Mouse (Mus musculus) heart, adult 9 months (tissue): ENCODE measurements around the gene Zscan10.
A peak's percentile ranks its signal among the peaks of the same experiment; 100 is the strongest.

Experiments used
- DNase-seq, 2 experiments: peaks; one replicate each; pipeline ENCODE4 v3.0.0; 2022; ENCODE audit warnings: low spot score in 2 of 2

The Zscan10 gene

GRCm38 (mm10) chr17:23600641-23601622, at the start of gene Zscan10:
Gene Zscan10, plus strand, starts transcription at chr17:23600856.
- DNase-seq, result no peak

GRCm38 (mm10) chr17:23550856-23551255, 49.8 kb upstream of the Zscan10 start:
- no peak for DNase-seq

GRCm38 (mm10) chr17:23551416-23551815, 49.2 kb upstream of the Zscan10 start:
- DNase-seq, result no peak

- no peak for DNase-seq
Observed at GRCm38 (mm10) chr17:23551963-23552362, 48.7 kb upstream of the Zscan10 start.

GRCm38 (mm10) chr17:23552896-23553633, 47.6 kb upstream of the Zscan10 start:
- no peak for DNase-seq

- no peak for DNase-seq
Observed at GRCm38 (mm10) chr17:23553634-23554120, 47.0 kb upstream of the Zscan10 start.

GRCm38 (mm10) chr17:23554321-23554720, 46.3 kb upstream of the Zscan10 start:
- no peak for DNase-seq

GRCm38 (mm10) chr17:23555243-23555916, 45.3 kb upstream of the Zscan10 start:
- DNase-seq, result no peak

GRCm38 (mm10) chr17:23559767-23560166, 40.9 kb upstream of the Zscan10 start:
- no peak for DNase-seq

GRCm38 (mm10) chr17:23563595-23564367, 36.9 kb upstream of the Zscan10 start, which contains the start of gene Zfp213:
Gene Zfp213, minus strand, starts transcription at chr17:23564238.
- DNase-seq, result peak; percentile 95 to 96

GRCm38 (mm10) chr17:23564368-23564715, 36.3 kb upstream of the Zscan10 start:
- no peak for DNase-seq

GRCm38 (mm10) chr17:23566787-23567186, 33.9 kb upstream of the Zscan10 start:
- no peak for DNase-seq

- no peak for DNase-seq
Observed at GRCm38 (mm10) chr17:23568370-23568769, 32.3 kb upstream of the Zscan10 start.

- no peak for DNase-seq
Observed at GRCm38 (mm10) chr17:23570017-23570416, 30.6 kb upstream of the Zscan10 start.

- no peak for DNase-seq
Observed at GRCm38 (mm10) chr17:23571084-23571483, 29.6 kb upstream of the Zscan10 start.

GRCm38 (mm10) chr17:23572059-23572458, 28.6 kb upstream of the Zscan10 start:
- no peak for DNase-seq

- DNase-seq, result no peak
Observed at GRCm38 (mm10) chr17:23574130-23574529, 26.5 kb upstream of the Zscan10 start.

- no peak for DNase-seq
Observed at GRCm38 (mm10) chr17:23575951-23576552, 24.6 kb upstream of the Zscan10 start.

- DNase-seq, result no peak
Observed at GRCm38 (mm10) chr17:23584786-23585185, 15.9 kb upstream of the Zscan10 start.

GRCm38 (mm10) chr17:23585721-23586491, 14.8 kb upstream of the Zscan10 start:
- peak; percentile 40 to 41 for DNase-seq
